Mouse (Mus musculus): ENCODE results near the gene Slc30a10. TPM values are rescaled to one million over a fixed set of nuclear protein-coding genes. Genes with fewer than 3 reads are reported as not detected.

Gene Slc30a10
- 10.5 and 11.0 TPM in 2 replicates for polyA plus RNA-seq (2014; fragmentation: Nextera tagmentation; extraction: Ambion mirVana)

DNA sequence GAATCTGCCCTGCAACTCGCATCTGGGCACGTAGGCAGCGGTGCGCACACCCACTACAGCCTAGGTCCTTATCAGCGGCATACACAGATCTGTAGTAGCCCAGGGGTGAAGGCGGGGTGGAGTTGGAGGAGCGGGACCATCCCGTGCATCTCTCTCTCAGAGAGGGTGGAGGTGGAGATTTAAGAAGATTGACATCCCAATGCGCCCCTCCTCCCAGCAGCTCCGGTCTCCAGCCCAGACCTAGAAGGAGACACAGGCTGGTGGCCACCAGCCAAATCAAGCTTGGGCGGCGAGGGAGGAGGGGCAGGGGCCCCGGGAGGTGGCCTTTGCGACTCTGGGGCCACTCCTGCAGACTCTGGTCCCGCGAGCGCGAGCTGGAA lies at the start of gene Slc30a10:
Gene Slc30a10, plus strand, starts transcription at position 274 of the 380 bp plus-strand sequence.
- peak within 1 kb of the TSS; percentile 95 for H3K9ac ChIP-seq (ENCODE audit: low read length)
- no peaks in the 10 kb centered on the region for H3K9me3 ChIP-seq (replicated peaks; ENCODE audit: control insufficient read depth, low read length)
- H3K4me1 ChIP-seq (ENCODE audit: control insufficient read depth, insufficient read depth, low read length), result 0 out of 2 replicates have a peak, but pooled peaks cover 4% of the 10 kb centered on the region
- peak within 1 kb of the TSS; percentile 72 for H3K27ac ChIP-seq (ENCODE audit: low read depth, low read length)
- peak; percentile 90 for ATAC-seq
- peak; percentile 87 for DNase-seq (ENCODE audit: low spot score)
- no peaks in the 10 kb centered on the region for H3K36me3 ChIP-seq (ENCODE audit: control insufficient read depth, insufficient read depth, low read length)
- 2% methylated on average over 18 of the region's 18 CpGs for WGBS
- H3K4me3 ChIP-seq (ENCODE audit: low read depth, low read length), result peak within 1 kb of the TSS; percentile 72
- no peaks in the 10 kb centered on the region; the same call in 1 of the 2 replicates for H3K27me3 ChIP-seq (replicated peaks; ENCODE audit: control insufficient read depth, insufficient read depth, low read length)
- H3K4me2 ChIP-seq (ENCODE audit: low read length), result peak within 1 kb of the TSS; percentile 90

DNA sequence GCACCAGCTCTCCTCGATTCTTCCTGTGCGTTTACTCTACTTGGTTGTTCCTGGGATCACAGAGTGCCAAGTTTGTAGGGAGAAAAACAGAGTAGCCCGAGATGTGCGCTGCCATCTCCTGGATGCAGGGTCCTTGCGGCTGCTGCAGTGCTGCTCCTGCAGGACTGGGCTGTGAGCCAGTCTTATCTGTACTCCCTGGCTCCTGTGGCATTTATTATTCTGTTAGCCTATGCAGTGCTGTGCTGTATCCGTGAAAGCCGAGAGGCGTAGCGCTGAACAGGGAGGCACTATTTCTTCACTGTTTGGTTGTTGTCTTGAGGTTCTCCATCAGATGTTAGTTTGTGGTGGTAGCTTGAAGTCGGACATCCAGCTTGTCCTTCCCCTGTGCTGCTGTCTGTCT lies 48.7 kb upstream of the Slc30a10 start:
- ATAC-seq, result no peak
- Histone ChIP-seq H3K4me2 (ENCODE audit: low read length) (no peak overlapping the region), H3K27me3 (replicated peaks; ENCODE audit: control insufficient read depth, insufficient read depth, low read length) (no peaks in the 10 kb centered on the region), H3K4me3 (ENCODE audit: low read depth, low read length) (no peak overlapping the region), H3K9me3 (replicated peaks; ENCODE audit: control insufficient read depth, low read length) (no peaks in the 10 kb centered on the region), H3K27ac (ENCODE audit: low read depth, low read length) (no peak overlapping the region), H3K4me1 (ENCODE audit: control insufficient read depth, insufficient read depth, low read length) (no peaks in the 10 kb centered on the region), H3K36me3 (ENCODE audit: control insufficient read depth, insufficient read depth, low read length) (peaks cover 78% of the 10 kb centered on the region), H3K9ac (ENCODE audit: low read length) (no peak overlapping the region; the same call in 1 of the 2 replicates)
- 85% methylated on average over 10 of the region's 10 CpGs for WGBS
- no peak for DNase-seq (ENCODE audit: low spot score)

DNA sequence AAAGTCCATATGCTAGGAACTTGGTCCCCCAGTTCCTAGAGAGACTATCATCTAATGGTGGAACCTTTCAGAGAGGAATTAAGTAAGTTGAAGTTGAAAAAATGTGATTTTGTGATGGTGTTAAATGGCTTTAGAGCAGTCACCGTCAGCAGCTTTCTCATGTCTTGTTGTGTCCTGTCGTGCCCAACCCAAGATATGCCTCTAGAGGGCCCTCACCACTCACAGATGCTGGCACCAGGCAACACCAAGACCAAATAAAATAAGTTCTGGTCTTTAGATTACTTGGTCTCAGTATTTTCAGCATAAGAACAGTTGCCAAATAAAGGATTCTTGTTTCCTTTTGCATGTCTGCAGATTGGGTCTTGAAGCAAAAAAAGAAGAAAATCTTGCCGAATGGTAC lies 44.8 kb upstream of the Slc30a10 start:
- no peaks in the 10 kb centered on the region for H3K27me3 ChIP-seq (replicated peaks; ENCODE audit: control insufficient read depth, insufficient read depth, low read length)
- no peaks in the 10 kb centered on the region for H3K4me1 ChIP-seq (ENCODE audit: control insufficient read depth, insufficient read depth, low read length)
- no peaks in the 10 kb centered on the region for H3K9me3 ChIP-seq (replicated peaks; ENCODE audit: control insufficient read depth, low read length)
- peaks cover 83% of the 10 kb centered on the region for H3K36me3 ChIP-seq (ENCODE audit: control insufficient read depth, insufficient read depth, low read length)
- ATAC-seq, result no peak
- H3K4me3 ChIP-seq (ENCODE audit: low read depth, low read length), result no peak overlapping the region
- H3K4me2 ChIP-seq (ENCODE audit: low read length), result no peak overlapping the region
- WGBS, result 80% methylated on average over 3 of the region's 3 CpGs
- no peak overlapping the region for H3K27ac ChIP-seq (ENCODE audit: low read depth, low read length)
- DNase-seq (ENCODE audit: low spot score), result peak; percentile 55
- H3K9ac ChIP-seq (ENCODE audit: low read length), result no peak overlapping the region

DNA sequence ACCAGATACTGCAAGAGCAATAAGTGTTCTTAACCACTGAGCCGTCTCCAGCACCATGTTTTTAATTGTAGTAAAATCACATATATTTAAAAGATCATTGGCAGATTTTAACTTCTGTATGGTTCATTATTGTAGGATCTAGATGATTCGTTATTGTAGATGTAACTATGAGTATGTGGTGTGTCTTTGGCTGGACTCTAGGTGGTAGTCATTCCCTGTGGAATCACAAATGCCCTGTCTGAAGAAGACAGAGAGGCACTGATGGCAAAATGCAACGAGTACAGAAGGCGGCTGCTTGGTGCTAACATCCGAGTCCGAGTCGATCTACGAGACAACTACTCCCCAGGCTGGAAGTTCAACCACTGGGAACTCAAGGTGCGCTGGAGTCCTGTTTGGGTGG lies 36.6 kb upstream of the Slc30a10 start:
- Histone ChIP-seq H3K9ac (ENCODE audit: low read length) (no peak overlapping the region), H3K4me1 (ENCODE audit: control insufficient read depth, insufficient read depth, low read length) (no peaks in the 10 kb centered on the region), H3K9me3 (replicated peaks; ENCODE audit: control insufficient read depth, low read length) (no peaks in the 10 kb centered on the region), H3K27me3 (replicated peaks; ENCODE audit: control insufficient read depth, insufficient read depth, low read length) (no peaks in the 10 kb centered on the region), H3K36me3 (ENCODE audit: control insufficient read depth, insufficient read depth, low read length) (peaks cover 82% of the 10 kb centered on the region), H3K4me2 (ENCODE audit: low read length) (no peak overlapping the region), H3K27ac (ENCODE audit: low read depth, low read length) (no peak overlapping the region), H3K4me3 (ENCODE audit: low read depth, low read length) (no peak overlapping the region)
- WGBS, result 90% methylated on average over 9 of the region's 9 CpGs
- ATAC-seq (no peak), DNase-seq (ENCODE audit: low spot score) (peak; percentile 36)

DNA sequence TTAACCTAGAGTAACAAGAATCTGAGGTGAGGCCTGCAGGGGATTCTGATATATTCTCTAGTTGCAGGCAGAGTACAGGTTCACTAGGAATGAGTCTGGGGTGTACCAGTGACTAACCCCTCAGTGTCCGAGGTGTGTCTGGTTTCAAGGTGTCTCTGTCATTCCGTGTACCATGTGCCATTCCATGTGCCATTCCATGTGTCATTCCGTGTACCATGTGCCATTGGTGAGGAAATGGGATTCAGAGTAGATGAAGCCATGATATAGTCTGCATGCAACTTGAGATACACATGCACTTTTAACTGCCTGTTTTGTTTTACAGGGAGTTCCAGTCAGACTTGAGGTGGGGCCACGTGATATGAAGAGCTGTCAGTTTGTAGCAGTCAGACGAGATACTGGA lies 34.8 kb upstream of the Slc30a10 start:
- H3K36me3 ChIP-seq (ENCODE audit: control insufficient read depth, insufficient read depth, low read length), result peaks cover 77% of the 10 kb centered on the region
- H3K4me3 ChIP-seq (ENCODE audit: low read depth, low read length), result no peak overlapping the region
- no peaks in the 10 kb centered on the region for H3K9me3 ChIP-seq (replicated peaks; ENCODE audit: control insufficient read depth, low read length)
- WGBS, result 86% methylated on average over 5 of the region's 5 CpGs
- H3K4me1 ChIP-seq (ENCODE audit: control insufficient read depth, insufficient read depth, low read length), result no peaks in the 10 kb centered on the region
- H3K9ac ChIP-seq (ENCODE audit: low read length), result no peak overlapping the region
- DNase-seq (ENCODE audit: low spot score) (no peak), ATAC-seq (no peak)
- H3K27me3 ChIP-seq (replicated peaks; ENCODE audit: control insufficient read depth, insufficient read depth, low read length), result no peaks in the 10 kb centered on the region
- H3K27ac ChIP-seq (ENCODE audit: low read depth, low read length), result no peak overlapping the region
- H3K4me2 ChIP-seq (ENCODE audit: low read length), result no peak overlapping the region

DNA sequence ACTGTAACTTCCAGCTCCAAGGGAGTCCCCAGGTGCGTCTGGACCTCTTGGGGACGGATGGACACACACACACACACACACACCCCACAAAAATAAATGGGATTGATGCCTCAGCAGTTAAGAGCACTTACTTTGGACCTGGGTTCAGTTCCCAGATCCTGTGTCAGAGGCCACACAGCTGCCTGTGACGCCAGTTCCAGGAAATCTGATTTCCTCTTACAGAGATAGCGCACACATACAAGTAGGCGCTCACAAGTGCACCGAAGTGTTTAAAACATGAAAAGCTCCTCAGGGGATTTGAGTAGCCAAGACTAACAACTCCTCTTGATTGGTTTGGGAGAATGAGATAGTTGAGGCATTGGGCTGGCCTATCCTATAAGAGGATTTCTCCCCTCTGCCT lies 33.9 kb upstream of the Slc30a10 start:
- H3K27ac ChIP-seq (ENCODE audit: low read depth, low read length), result no peak overlapping the region
- DNase-seq (ENCODE audit: low spot score), result no peak
- H3K9me3 ChIP-seq (replicated peaks; ENCODE audit: control insufficient read depth, low read length), result no peaks in the 10 kb centered on the region
- ATAC-seq, result no peak
- H3K9ac ChIP-seq (ENCODE audit: low read length), result no peak overlapping the region
- H3K36me3 ChIP-seq (ENCODE audit: control insufficient read depth, insufficient read depth, low read length), result peaks cover 75% of the 10 kb centered on the region
- WGBS, result 94% methylated on average over 6 of the region's 6 CpGs
- H3K4me1 ChIP-seq (ENCODE audit: control insufficient read depth, insufficient read depth, low read length), result no peaks in the 10 kb centered on the region
- no peak overlapping the region for H3K4me2 ChIP-seq (ENCODE audit: low read length)
- no peaks in the 10 kb centered on the region for H3K27me3 ChIP-seq (replicated peaks; ENCODE audit: control insufficient read depth, insufficient read depth, low read length)
- no peak overlapping the region for H3K4me3 ChIP-seq (ENCODE audit: low read depth, low read length)

DNA sequence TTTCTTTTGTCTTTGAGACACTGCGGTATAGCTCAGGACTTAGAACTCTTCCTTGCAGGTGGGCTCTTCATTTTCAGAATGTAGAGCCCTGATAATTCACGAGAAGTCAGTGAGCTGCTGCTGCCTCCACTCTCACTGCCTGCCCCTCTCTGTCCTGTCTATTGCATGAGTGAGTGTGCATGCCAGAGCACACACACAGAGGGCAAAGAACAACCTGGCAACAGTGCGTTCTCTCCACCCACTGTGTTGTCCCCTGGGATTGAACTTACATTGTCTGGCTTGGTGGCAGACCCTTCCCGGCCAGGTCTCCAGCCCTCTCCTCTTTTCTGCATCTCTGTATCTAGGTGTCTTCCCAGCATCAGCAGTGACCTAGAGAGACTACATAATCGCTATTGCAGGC lies 28.1 kb upstream of the Slc30a10 start:
- H3K36me3 ChIP-seq (ENCODE audit: control insufficient read depth, insufficient read depth, low read length), result peaks cover 62% of the 10 kb centered on the region
- no peak for ATAC-seq

DNA sequence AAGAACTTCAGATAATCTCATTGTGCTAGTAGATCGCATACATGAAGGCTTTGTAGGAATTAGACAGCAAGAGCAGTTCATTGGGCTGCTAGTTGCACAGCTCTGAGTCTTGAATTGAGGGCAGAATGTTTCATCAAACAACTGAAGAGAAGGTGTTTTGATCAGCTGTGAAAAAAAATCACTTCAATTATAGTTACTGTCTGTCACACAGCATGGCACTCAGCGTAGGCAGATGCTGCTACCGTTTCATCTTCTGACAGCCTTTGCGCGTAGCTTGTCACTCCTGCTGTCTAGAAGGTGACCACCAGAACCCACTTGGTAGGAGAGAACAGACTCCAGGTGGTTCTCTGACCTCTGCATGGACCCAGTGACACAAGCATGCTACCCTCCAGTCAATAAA lies 24.2 kb upstream of the Slc30a10 start:
- Histone ChIP-seq H3K27ac (ENCODE audit: low read depth, low read length) (no peak overlapping the region; the same call in 1 of the 2 replicates), H3K4me3 (ENCODE audit: low read depth, low read length) (no peak overlapping the region), H3K9ac (ENCODE audit: low read length) (no peak overlapping the region), H3K9me3 (replicated peaks; ENCODE audit: control insufficient read depth, low read length) (no peaks in the 10 kb centered on the region), H3K4me1 (ENCODE audit: control insufficient read depth, insufficient read depth, low read length) (no peaks in the 10 kb centered on the region), H3K27me3 (replicated peaks; ENCODE audit: control insufficient read depth, insufficient read depth, low read length) (no peaks in the 10 kb centered on the region), H3K4me2 (ENCODE audit: low read length) (no peak overlapping the region), H3K36me3 (ENCODE audit: control insufficient read depth, insufficient read depth, low read length) (peaks cover 35% of the 10 kb centered on the region)
- DNase-seq (ENCODE audit: low spot score) (peak; percentile 51), ATAC-seq (peak; percentile 58; the same call in 1 of the 2 replicates)
- 80% methylated on average over 5 of the region's 5 CpGs for WGBS

More for the DNA sequence above, 28.1 kb upstream of the Slc30a10 start:
- Histone ChIP-seq H3K27me3 (replicated peaks; ENCODE audit: control insufficient read depth, insufficient read depth, low read length) (no peaks in the 10 kb centered on the region), H3K4me1 (ENCODE audit: control insufficient read depth, insufficient read depth, low read length) (no peaks in the 10 kb centered on the region), H3K4me3 (ENCODE audit: low read depth, low read length) (no peak overlapping the region), H3K9ac (ENCODE audit: low read length) (no peak overlapping the region), H3K9me3 (replicated peaks; ENCODE audit: control insufficient read depth, low read length) (no peaks in the 10 kb centered on the region), H3K4me2 (ENCODE audit: low read length) (no peak overlapping the region), H3K27ac (ENCODE audit: low read depth, low read length) (no peak overlapping the region)
- no peak for DNase-seq (ENCODE audit: low spot score)
- 93% methylated on average over 5 of the region's 5 CpGs for WGBS

DNA sequence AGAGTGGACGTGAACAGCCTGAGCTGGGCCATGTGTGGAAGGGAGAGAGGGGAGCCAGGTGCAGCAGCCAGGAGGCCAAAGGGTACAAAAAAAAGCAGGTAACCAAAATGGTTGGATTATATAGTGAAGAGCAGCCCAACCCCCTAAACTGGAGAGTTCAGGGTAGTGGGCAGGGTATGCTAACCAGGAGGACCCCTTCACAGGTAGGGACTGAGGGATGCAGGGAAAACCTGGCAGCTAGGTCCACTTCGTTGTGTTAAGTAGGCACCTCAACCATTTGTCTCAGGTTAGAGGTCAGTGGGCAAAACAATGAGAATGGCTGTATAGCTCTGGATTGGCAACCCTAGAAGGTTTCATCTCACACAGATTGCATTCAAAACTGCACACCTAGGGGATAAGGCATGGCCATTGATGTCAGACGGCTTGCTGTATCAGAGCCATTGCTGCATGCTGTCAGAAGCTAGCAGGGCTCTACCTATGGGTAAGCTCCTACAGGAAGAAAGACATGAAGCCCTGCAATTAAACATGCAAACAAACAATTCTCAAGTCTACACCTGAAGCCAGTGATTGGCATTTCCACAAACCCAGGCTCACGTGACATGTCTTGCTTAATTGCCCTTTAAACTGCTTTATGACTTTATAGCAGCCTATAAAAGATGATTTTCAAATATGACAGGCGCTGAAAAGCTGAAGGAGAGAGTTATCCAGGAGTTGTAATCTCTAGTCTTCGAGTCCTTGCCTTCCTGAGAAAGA lies 23.2 kb upstream of the Slc30a10 start:
- no peak overlapping the region for H3K27ac ChIP-seq (ENCODE audit: low read depth, low read length)
- H3K36me3 ChIP-seq (ENCODE audit: control insufficient read depth, insufficient read depth, low read length), result peaks cover 32% of the 10 kb centered on the region
- no peak overlapping the region for H3K9ac ChIP-seq (ENCODE audit: low read length)
- no peak overlapping the region for H3K4me3 ChIP-seq (ENCODE audit: low read depth, low read length)
- DNase-seq (ENCODE audit: low spot score) (no peak), ATAC-seq (no peak)
- H3K4me2 ChIP-seq (ENCODE audit: low read length), result no peak overlapping the region
- no peaks in the 10 kb centered on the region for H3K9me3 ChIP-seq (replicated peaks; ENCODE audit: control insufficient read depth, low read length)
- no peaks in the 10 kb centered on the region for H3K27me3 ChIP-seq (replicated peaks; ENCODE audit: control insufficient read depth, insufficient read depth, low read length)
- 80% methylated on average over 6 of the region's 6 CpGs for WGBS
- peaks cover 2% of the 10 kb centered on the region; the same call in 1 of the 2 replicates for H3K4me1 ChIP-seq (ENCODE audit: control insufficient read depth, insufficient read depth, low read length)
